Mouse (Mus musculus): Measurements from ENCODE around the gene Zim1. TPM values are rescaled to one million over a fixed set of nuclear protein-coding genes. Genes with fewer than 3 reads are reported as not detected.
A peak's percentile ranks its signal among the peaks of the same experiment; 100 is the strongest.

Zim1 gene
- 1 to 10 TPM; 5.0 to 6.5 TPM for total RNA-seq (2021)
- long read RNA-seq, experiment 1, partial matches to known transcripts: 0 of 1 reads
- long read RNA-seq, experiment 1, other reads (novel, unspliced or antisense): 1 of 1 reads
- long read RNA-seq, experiment 2, partial matches to known transcripts: 0 of 1 reads
- long read RNA-seq, experiment 2, other reads (novel, unspliced or antisense): 1 of 1 reads

- TF ChIP-seq CTCF (conservative IDR thresholded peaks at IDR 0.05): peak; percentile 74
Observed at GRCm38 (mm10) chr7:6696241-6697045, at the start of gene Zim1. Zim1 (minus strand) TSS chr7:6696450.

GRCm38 (mm10) chr7:6744281-6744904, 48.1 kb upstream of the Zim1 start:
- DNase-seq (ENCODE audit: low spot score in 2 of 2): no peak
- Histone ChIP-seq H3K27ac (no peak overlapping the region), H3K4me3 (no peak overlapping the region)
- no peak for TF ChIP-seq CTCF (conservative IDR thresholded peaks at IDR 0.05)

More at GRCm38 (mm10) chr7:6696241-6697045, at the start of gene Zim1:
- no peak within 1 kb of the TSS for H3K27ac ChIP-seq
- peak within 1 kb of the TSS; percentile 68 for H3K4me3 ChIP-seq
- peak; percentile 89 to 92 for DNase-seq (ENCODE audit: low spot score in 2 of 2)

- no peak for TF ChIP-seq CTCF (conservative IDR thresholded peaks at IDR 0.05)
- H3K4me3 ChIP-seq: no peak overlapping the region
- no peak for DNase-seq (ENCODE audit: low spot score in 2 of 2)
- H3K27ac ChIP-seq: no peak overlapping the region
Observed at GRCm38 (mm10) chr7:6736060-6736459, 39.8 kb upstream of the Zim1 start.

GRCm38 (mm10) chr7:6731930-6732329, 35.7 kb upstream of the Zim1 start:
- H3K4me3 ChIP-seq: peak overlapping the region; percentile 79
- TF ChIP-seq CTCF (conservative IDR thresholded peaks at IDR 0.05): no peak
- DNase-seq (ENCODE audit: low spot score in 2 of 2): no peak
- H3K27ac ChIP-seq: no peak overlapping the region

- no peak overlapping the region; the same call in 1 of the 2 replicates for H3K27ac ChIP-seq
- H3K4me3 ChIP-seq: peak overlapping the region; percentile 79
- no peak for DNase-seq (ENCODE audit: low spot score in 2 of 2)
- TF ChIP-seq CTCF (conservative IDR thresholded peaks at IDR 0.05): no peak
Observed at GRCm38 (mm10) chr7:6731373-6731772, 35.1 kb upstream of the Zim1 start.

- TF ChIP-seq CTCF (conservative IDR thresholded peaks at IDR 0.05): no peak
- H3K4me3 ChIP-seq: peak overlapping the region; percentile 79
- H3K27ac ChIP-seq: peak overlapping the region; percentile 95
- peak in 1 of 2 experiments; percentile 17 for DNase-seq (ENCODE audit: low spot score in 2 of 2)
Observed at GRCm38 (mm10) chr7:6730801-6731200, 34.6 kb upstream of the Zim1 start.

GRCm38 (mm10) chr7:6730241-6730640, 34.0 kb upstream of the Zim1 start, which contains the start of the genes Peg3 and Usp29:
Peg3 (minus strand) TSS chr7:6730431.
Usp29 (plus strand) TSS chr7:6730578.
- TF ChIP-seq CTCF (conservative IDR thresholded peaks at IDR 0.05): peak; percentile 15; the same call in 1 of the 2 replicates

GRCm38 (mm10) chr7:6729061-6729817, 33.0 kb upstream of the Zim1 start:
- peak; percentile 57 for TF ChIP-seq CTCF (conservative IDR thresholded peaks at IDR 0.05)
- H3K4me3 ChIP-seq: peak overlapping the region; percentile 79

More at GRCm38 (mm10) chr7:6730241-6730640, 34.0 kb upstream of the Zim1 start, which contains the start of the genes Peg3 and Usp29:
- peak; percentile 89 to 93 for DNase-seq (ENCODE audit: low spot score in 2 of 2)
- Histone ChIP-seq H3K4me3 (peak within 1 kb of the TSS; percentile 79), H3K27ac (peak within 1 kb of the TSS; percentile 95)

GRCm38 (mm10) chr7:6728263-6728931, 32.1 kb upstream of the Zim1 start:
- TF ChIP-seq CTCF (conservative IDR thresholded peaks at IDR 0.05): no peak
- peak; percentile 90 to 96 for DNase-seq (ENCODE audit: low spot score in 2 of 2)
- peak overlapping the region; percentile 94 for H3K27ac ChIP-seq
- peak overlapping the region; percentile 63 for H3K4me3 ChIP-seq

More at GRCm38 (mm10) chr7:6729061-6729817, 33.0 kb upstream of the Zim1 start:
- peak overlapping the region; percentile 95 for H3K27ac ChIP-seq
- DNase-seq (ENCODE audit: low spot score in 2 of 2): peak; percentile 93 to 97

- DNase-seq (ENCODE audit: low spot score in 2 of 2): peak; percentile 82 to 93
- Histone ChIP-seq H3K27ac (peak overlapping the region; percentile 94), H3K4me3 (peak overlapping the region; percentile 52)
- TF ChIP-seq CTCF (conservative IDR thresholded peaks at IDR 0.05): peak; percentile 81
Observed at GRCm38 (mm10) chr7:6727351-6728121, 31.3 kb upstream of the Zim1 start.

- TF ChIP-seq CTCF (conservative IDR thresholded peaks at IDR 0.05): no peak
- no peak overlapping the region for H3K4me3 ChIP-seq
- H3K27ac ChIP-seq: no peak overlapping the region
- DNase-seq (ENCODE audit: low spot score in 2 of 2): no peak
Observed at GRCm38 (mm10) chr7:6709396-6709795, 13.1 kb upstream of the Zim1 start.

Data from layer of hippocampus, adult 2 months (tissue).